Mouse (Mus musculus) midbrain, embryonic 14.5 days (tissue): ENCODE results near the gene Cd82. TPM values are rescaled to one million over a fixed set of nuclear protein-coding genes. Genes with fewer than 3 reads are reported as not detected.

Experiments used
- ATAC-seq: fragments of 200-750 bp; cut with Nextera tagmentation; 2 replicates; pipeline ENCODE4 v1.8.0; 2017; ENCODE audit warnings: moderate number of reproducible peaks, moderate library complexity; ENCODE audit not compliant: low FRiP score, low TSS enrichment
- DNase-seq: peaks from one replicate; pipeline ENCODE4 v3.0.0-alpha.2; 2015
- H3K27ac ChIP-seq: fragments of 300-500 bp; sonication (generic); replicated peaks from 2 replicates; pipeline ENCODE4 v1.5.1; 2014; ENCODE audit warnings: mild to moderate bottlenecking, low read depth, low read length, moderate library complexity
- H3K27me3 ChIP-seq: fragments of 300-500 bp; sonication (generic); 2 replicates; pipeline ENCODE4 v1.6.1; 2014; ENCODE audit warnings: low read length, control low read depth, mixed read lengths; ENCODE audit not compliant: control insufficient read depth, insufficient read depth
- H3K36me3 ChIP-seq: fragments of 300-500 bp; sonication (generic); 2 replicates; pipeline ENCODE4 v1.6.1; 2014; ENCODE audit warnings: low read length, control low read depth; ENCODE audit not compliant: control insufficient read depth, insufficient read depth
- H3K4me1 ChIP-seq: fragments of 300-500 bp; sonication (generic); 2 replicates; pipeline ENCODE4 v1.6.1; 2014; ENCODE audit warnings: mild to moderate bottlenecking, antibody characterized with exemption, low read length, control low read depth; ENCODE audit not compliant: control insufficient read depth, insufficient read depth
- H3K4me2 ChIP-seq: fragments of 300-500 bp; sonication (generic); 2 replicates; pipeline ENCODE4 v1.6.1; 2014; ENCODE audit warnings: mild to moderate bottlenecking, low read length, moderate library complexity
- H3K4me3 ChIP-seq: fragments of 300-500 bp; sonication (generic); replicated peaks from 2 replicates; pipeline ENCODE4 v1.5.1; 2014; ENCODE audit warnings: low read depth, low read length
- H3K9ac ChIP-seq: fragments of 300-500 bp; sonication (generic); replicated peaks from 2 replicates; pipeline ENCODE4 v1.6.1; 2014; ENCODE audit warnings: mild to moderate bottlenecking, low read length, moderate library complexity
- H3K9me3 ChIP-seq: fragments of 300-500 bp; sonication (generic); 2 replicates; pipeline ENCODE4 v1.6.1; 2016; ENCODE audit warnings: low read length, control low read depth, mixed read lengths; ENCODE audit not compliant: control insufficient read depth
- WGBS: fragments of 180-500 bp; shearing (Covaris S2); extraction: QIAGEN DNeasy Blood & Tissue Kit; methylation state at CpG from one replicate; pipeline ENCODE4 v1.1.7; 2014; 5-methylcytosine and 5-hydroxymethylcytosine counted together
- polyA plus RNA-seq: library from polyadenylated mRNA; unstranded; fragments of >200 nt; fragmentation: Nextera tagmentation; extraction: Ambion mirVana; gene quantifications from 2 replicates; pipeline ENCODE4 v1.2.1, GENCODE M21; 2014

The Cd82 gene
- polyA plus RNA-seq, 1 experiment from 2014 or later = 14.1 TPM

GRCm38 (mm10) chr2:93493541-93493940 is 30.6 kb upstream of the Cd82 start:
- no peak overlapping the region for H3K9ac ChIP-seq
- 78% methylated on average over 3 of the region's 3 CpGs for WGBS
- H3K4me2 ChIP-seq = no peak overlapping the region
- H3K27ac ChIP-seq = no peak overlapping the region
- H3K27me3 ChIP-seq = no peaks in the 10 kb centered on the region
- H3K4me3 ChIP-seq = no peak overlapping the region
- DNase-seq = no peak
- H3K36me3 ChIP-seq = no peaks in the 10 kb centered on the region
- no peaks in the 10 kb centered on the region for H3K9me3 ChIP-seq
- no peaks in the 10 kb centered on the region for H3K4me1 ChIP-seq
- ATAC-seq = no peak

GRCm38 (mm10) chr2:93490516-93490915 is 27.6 kb upstream of the Cd82 start:
- 88% methylated on average over 2 of the region's 2 CpGs for WGBS
- Histone ChIP-seq H3K4me3 (no peak overlapping the region), H3K4me1 (no peaks in the 10 kb centered on the region), H3K27me3 (no peaks in the 10 kb centered on the region), H3K9me3 (no peaks in the 10 kb centered on the region), H3K36me3 (no peaks in the 10 kb centered on the region), H3K27ac (no peak overlapping the region), H3K4me2 (no peak overlapping the region), H3K9ac (no peak overlapping the region)
- no peak for DNase-seq
- no peak for ATAC-seq

- H3K36me3 ChIP-seq = no peaks in the 10 kb centered on the region
- no peak overlapping the region for H3K4me2 ChIP-seq
- no peak overlapping the region for H3K27ac ChIP-seq
- 36% methylated on average over 19 of the region's 19 CpGs for WGBS
- DNase-seq = no peak
- H3K4me3 ChIP-seq = no peak overlapping the region
- ATAC-seq = no peak
- H3K9me3 ChIP-seq = no peaks in the 10 kb centered on the region
- H3K9ac ChIP-seq = no peak overlapping the region
- no peaks in the 10 kb centered on the region for H3K27me3 ChIP-seq
- no peaks in the 10 kb centered on the region for H3K4me1 ChIP-seq
Measured at GRCm38 (mm10) chr2:93488911-93489587, 26.1 kb upstream of the Cd82 start.

- Histone ChIP-seq H3K9me3 (no peaks in the 10 kb centered on the region), H3K4me2 (no peak overlapping the region), H3K9ac (no peak overlapping the region), H3K27ac (no peak overlapping the region), H3K36me3 (no peaks in the 10 kb centered on the region), H3K27me3 (no peaks in the 10 kb centered on the region), H3K4me1 (no peaks in the 10 kb centered on the region; the same call in 1 of the 2 replicates), H3K4me3 (no peak overlapping the region)
- DNase-seq (peak; percentile 22), ATAC-seq (no peak)
- WGBS = 62% methylated on average over 9 of the region's 9 CpGs
Measured at GRCm38 (mm10) chr2:93485459-93485858, 22.5 kb upstream of the Cd82 start.

GRCm38 (mm10) chr2:93482036-93482644 is 19.2 kb upstream of the Cd82 start:
- Histone ChIP-seq H3K36me3 (no peaks in the 10 kb centered on the region), H3K4me2 (no peak overlapping the region), H3K4me3 (no peak overlapping the region), H3K4me1 (no peaks in the 10 kb centered on the region; the same call in 1 of the 2 replicates), H3K9me3 (no peaks in the 10 kb centered on the region), H3K27me3 (no peaks in the 10 kb centered on the region), H3K27ac (no peak overlapping the region), H3K9ac (no peak overlapping the region)
- DNase-seq (peak; percentile 39), ATAC-seq (no peak)
- WGBS = 38% methylated on average over 6 of the region's 6 CpGs

GRCm38 (mm10) chr2:93478744-93479143 is 15.8 kb upstream of the Cd82 start:
- WGBS = 80% methylated on average over 5 of the region's 5 CpGs
- DNase-seq = no peak

GRCm38 (mm10) chr2:93477519-93477918 is 14.6 kb upstream of the Cd82 start:
- H3K27me3 ChIP-seq = no peaks in the 10 kb centered on the region
- 44% methylated on average over 7 of the region's 7 CpGs for WGBS
- no peak for ATAC-seq
- no peaks in the 10 kb centered on the region; the same call in 1 of the 2 replicates for H3K4me1 ChIP-seq
- no peak overlapping the region for H3K4me2 ChIP-seq
- no peak overlapping the region for H3K4me3 ChIP-seq
- DNase-seq = peak; percentile 72
- no peaks in the 10 kb centered on the region for H3K36me3 ChIP-seq
- no peak overlapping the region for H3K27ac ChIP-seq
- no peak overlapping the region for H3K9ac ChIP-seq
- H3K9me3 ChIP-seq = no peaks in the 10 kb centered on the region

More at GRCm38 (mm10) chr2:93478744-93479143, 15.8 kb upstream of the Cd82 start:
- Histone ChIP-seq H3K27me3 (no peaks in the 10 kb centered on the region), H3K9ac (no peak overlapping the region), H3K4me1 (no peaks in the 10 kb centered on the region; the same call in 1 of the 2 replicates), H3K36me3 (no peaks in the 10 kb centered on the region), H3K4me3 (no peak overlapping the region), H3K4me2 (no peak overlapping the region), H3K9me3 (no peaks in the 10 kb centered on the region), H3K27ac (no peak overlapping the region)
- ATAC-seq = no peak

- Histone ChIP-seq H3K9ac (no peak overlapping the region), H3K27ac (no peak overlapping the region), H3K36me3 (no peaks in the 10 kb centered on the region), H3K4me3 (no peak overlapping the region), H3K4me1 (no peaks in the 10 kb centered on the region), H3K9me3 (no peaks in the 10 kb centered on the region), H3K27me3 (no peaks in the 10 kb centered on the region), H3K4me2 (no peak overlapping the region)
- no peak for ATAC-seq
- DNase-seq = no peak
- WGBS = 86% methylated on average over 7 of the region's 7 CpGs
Measured at GRCm38 (mm10) chr2:93476487-93476886, 13.5 kb upstream of the Cd82 start.

- Histone ChIP-seq H3K27ac (no peak overlapping the region), H3K4me1 (0 out of 2 replicates have a peak, but pooled peaks cover 2% of the 10 kb centered on the region), H3K36me3 (no peaks in the 10 kb centered on the region), H3K4me2 (no peak overlapping the region), H3K9ac (no peak overlapping the region), H3K27me3 (no peaks in the 10 kb centered on the region), H3K4me3 (no peak overlapping the region), H3K9me3 (no peaks in the 10 kb centered on the region)
- ATAC-seq = peak; percentile 51
- 2% methylated on average over 11 of the region's 11 CpGs for WGBS
- DNase-seq = peak; percentile 96
Measured at GRCm38 (mm10) chr2:93475040-93475439, 12.1 kb upstream of the Cd82 start.
